Mouse (Mus musculus): ENCODE data around the gene Bach2. TPM values are rescaled to one million over a fixed set of nuclear protein-coding genes. Genes with fewer than 3 reads are reported as not detected.

Gene Bach2
- polyA plus RNA-seq, 1 experiment from 2014 or later: 4.8 TPM

DNA sequence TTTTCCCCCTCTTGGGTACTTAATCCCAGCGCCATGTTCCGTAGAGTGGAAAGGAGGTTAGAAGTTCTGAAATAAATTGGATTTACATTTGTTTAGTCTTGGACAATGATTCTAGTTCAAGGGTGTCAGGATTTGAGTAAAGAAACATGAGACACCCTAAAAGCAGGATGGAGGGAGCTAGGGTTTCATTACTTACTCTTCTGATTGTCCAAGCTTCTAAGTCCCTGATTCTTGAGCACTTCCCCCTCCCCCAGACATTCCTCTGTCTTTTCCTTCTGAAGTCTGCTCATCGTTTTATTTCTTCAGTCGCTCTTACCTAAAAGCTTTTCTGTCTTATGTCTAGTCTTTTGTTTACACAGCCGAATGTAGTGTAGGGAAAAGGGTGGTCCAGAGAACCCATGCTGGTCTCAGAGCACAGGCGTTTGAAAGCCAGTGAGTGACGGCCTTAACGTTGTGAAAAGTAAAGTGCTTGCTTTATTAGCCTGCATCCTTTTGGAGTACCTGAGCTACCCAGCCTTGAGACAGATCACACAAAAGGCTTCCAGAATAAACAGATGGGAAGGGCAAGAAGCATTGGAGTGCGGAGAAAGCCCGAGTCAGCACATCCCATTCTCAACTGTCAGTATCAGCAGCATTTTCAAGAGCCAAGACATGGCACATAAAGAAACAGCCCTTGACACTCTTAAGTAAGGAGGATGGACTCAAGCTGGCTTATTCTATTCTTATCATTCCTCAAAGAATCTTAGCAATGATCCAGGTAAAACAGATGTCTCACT is 73.8 kb downstream of the Bach2 start:
- Histone ChIP-seq H3K4me1 (replicated peaks; ENCODE audit: control insufficient read depth, insufficient read depth, low read length) (0 out of 2 replicates have a peak, but pooled peaks cover 1% of the 10 kb centered on the region), H3K27ac (ENCODE audit: low read depth, low read length) (no peak overlapping the region), H3K4me2 (no peak overlapping the region), H3K36me3 (ENCODE audit: control insufficient read depth, insufficient read depth, low read length) (no peaks in the 10 kb centered on the region), H3K27me3 (replicated peaks; ENCODE audit: control insufficient read depth, insufficient read depth, low read length) (no peaks in the 10 kb centered on the region), H3K9me3 (ENCODE audit: control insufficient read depth, low read length) (peaks cover under 1% of the 10 kb centered on the region; the same call in 1 of the 2 replicates), H3K4me3 (ENCODE audit: low read depth, low read length) (no peak overlapping the region), H3K9ac (ENCODE audit: low read depth, low read length) (no peak overlapping the region)
- 69% methylated on average over 10 of the region's 10 CpGs for WGBS
- no peak for DNase-seq (ENCODE audit: low spot score)
- ATAC-seq (replicated peaks; ENCODE audit: low FRiP score): no peak

DNA sequence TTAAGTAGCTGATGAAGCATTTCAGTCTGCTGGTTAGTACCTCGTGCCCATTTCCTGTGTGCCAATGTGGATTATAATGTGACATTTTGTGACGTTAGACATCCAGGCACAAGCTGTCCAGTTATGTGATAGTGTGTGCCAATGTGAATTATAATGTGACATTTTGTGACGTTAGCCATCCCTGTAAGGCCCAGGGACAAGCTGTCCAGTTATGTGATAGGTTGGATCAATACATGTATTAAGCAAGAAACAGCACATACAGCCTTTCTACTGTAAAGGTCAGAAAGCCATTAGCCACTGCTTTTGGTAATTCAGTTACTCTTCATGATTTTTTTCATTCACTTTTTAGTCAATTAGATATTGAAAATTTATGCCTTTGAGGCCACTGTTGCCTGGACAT is 76.3 kb downstream of the Bach2 start:
- ATAC-seq (replicated peaks; ENCODE audit: low FRiP score) (no peak), DNase-seq (ENCODE audit: low spot score) (no peak)
- no peak overlapping the region for H3K9ac ChIP-seq (ENCODE audit: low read depth, low read length)
- H3K9me3 ChIP-seq (ENCODE audit: control insufficient read depth, low read length): peaks cover 4% of the 10 kb centered on the region; the same call in 1 of the 2 replicates
- H3K4me3 ChIP-seq (ENCODE audit: low read depth, low read length): no peak overlapping the region
- no peaks in the 10 kb centered on the region for H3K36me3 ChIP-seq (ENCODE audit: control insufficient read depth, insufficient read depth, low read length)
- no peaks in the 10 kb centered on the region for H3K4me1 ChIP-seq (replicated peaks; ENCODE audit: control insufficient read depth, insufficient read depth, low read length)
- H3K4me2 ChIP-seq: no peak overlapping the region
- H3K27ac ChIP-seq (ENCODE audit: low read depth, low read length): no peak overlapping the region
- 76% methylated on average over 3 of the region's 3 CpGs for WGBS
- H3K27me3 ChIP-seq (replicated peaks; ENCODE audit: control insufficient read depth, insufficient read depth, low read length): no peaks in the 10 kb centered on the region

DNA sequence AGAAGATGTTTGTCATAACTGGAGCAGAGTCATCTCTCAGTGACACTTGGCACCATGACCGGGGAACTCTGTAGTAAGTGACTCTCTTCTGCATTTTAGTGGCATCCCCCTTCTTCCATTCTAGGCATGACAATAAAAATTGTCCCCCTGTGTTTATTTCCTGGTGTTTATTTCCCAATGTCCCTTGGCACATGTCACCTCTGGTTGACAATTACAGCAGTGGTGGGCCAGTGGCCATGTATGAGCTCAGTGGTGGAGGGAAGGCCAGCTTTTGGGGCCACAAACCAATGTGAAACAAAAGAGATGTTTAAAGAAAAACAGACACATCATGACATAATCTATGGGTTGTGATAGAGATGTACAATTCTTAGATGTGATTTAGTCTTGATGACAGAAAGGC is 80.0 kb downstream of the Bach2 start:
- 100% methylated on average over 1 of the region's 1 CpGs for WGBS
- H3K4me3 ChIP-seq (ENCODE audit: low read depth, low read length): no peak overlapping the region
- no peak overlapping the region for H3K27ac ChIP-seq (ENCODE audit: low read depth, low read length)
- no peak for ATAC-seq (replicated peaks; ENCODE audit: low FRiP score)
- DNase-seq (ENCODE audit: low spot score): no peak
- H3K36me3 ChIP-seq (ENCODE audit: control insufficient read depth, insufficient read depth, low read length): no peaks in the 10 kb centered on the region
- peaks cover 4% of the 10 kb centered on the region; the same call in 1 of the 2 replicates for H3K9me3 ChIP-seq (ENCODE audit: control insufficient read depth, low read length)
- no peaks in the 10 kb centered on the region; the same call in 1 of the 2 replicates for H3K4me1 ChIP-seq (replicated peaks; ENCODE audit: control insufficient read depth, insufficient read depth, low read length)
- no peak overlapping the region for H3K9ac ChIP-seq (ENCODE audit: low read depth, low read length)
- no peaks in the 10 kb centered on the region for H3K27me3 ChIP-seq (replicated peaks; ENCODE audit: control insufficient read depth, insufficient read depth, low read length)
- no peak overlapping the region for H3K4me2 ChIP-seq

DNA sequence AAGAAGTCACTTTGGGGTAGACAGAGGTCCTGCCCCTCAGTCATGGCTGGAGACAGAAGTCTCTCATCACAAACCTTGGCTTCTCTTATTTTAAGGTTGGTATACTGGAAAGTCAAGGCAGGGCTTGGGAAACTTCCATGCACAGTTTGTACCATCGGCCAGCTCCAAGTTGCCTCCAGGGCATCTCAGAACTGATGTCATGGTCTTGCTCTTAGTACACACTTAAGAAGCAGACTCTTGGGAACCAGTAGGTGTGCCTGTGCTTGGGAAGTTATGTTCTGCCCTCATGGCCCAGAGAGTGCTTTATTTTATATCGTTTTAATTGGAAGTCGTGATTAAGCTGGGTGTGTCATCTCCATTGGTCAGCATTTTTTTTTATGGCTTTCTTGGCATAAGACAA is 80.7 kb downstream of the Bach2 start:
- Histone ChIP-seq H3K36me3 (ENCODE audit: control insufficient read depth, insufficient read depth, low read length) (no peaks in the 10 kb centered on the region), H3K9ac (ENCODE audit: low read depth, low read length) (no peak overlapping the region), H3K27ac (ENCODE audit: low read depth, low read length) (no peak overlapping the region), H3K4me2 (no peak overlapping the region), H3K4me1 (replicated peaks; ENCODE audit: control insufficient read depth, insufficient read depth, low read length) (no peaks in the 10 kb centered on the region; the same call in 1 of the 2 replicates), H3K9me3 (ENCODE audit: control insufficient read depth, low read length) (peaks cover 4% of the 10 kb centered on the region; the same call in 1 of the 2 replicates), H3K27me3 (replicated peaks; ENCODE audit: control insufficient read depth, insufficient read depth, low read length) (no peaks in the 10 kb centered on the region), H3K4me3 (ENCODE audit: low read depth, low read length) (no peak overlapping the region)
- WGBS: 92% methylated on average over 3 of the region's 3 CpGs
- no peak for ATAC-seq (replicated peaks; ENCODE audit: low FRiP score)
- no peak for DNase-seq (ENCODE audit: low spot score)

DNA sequence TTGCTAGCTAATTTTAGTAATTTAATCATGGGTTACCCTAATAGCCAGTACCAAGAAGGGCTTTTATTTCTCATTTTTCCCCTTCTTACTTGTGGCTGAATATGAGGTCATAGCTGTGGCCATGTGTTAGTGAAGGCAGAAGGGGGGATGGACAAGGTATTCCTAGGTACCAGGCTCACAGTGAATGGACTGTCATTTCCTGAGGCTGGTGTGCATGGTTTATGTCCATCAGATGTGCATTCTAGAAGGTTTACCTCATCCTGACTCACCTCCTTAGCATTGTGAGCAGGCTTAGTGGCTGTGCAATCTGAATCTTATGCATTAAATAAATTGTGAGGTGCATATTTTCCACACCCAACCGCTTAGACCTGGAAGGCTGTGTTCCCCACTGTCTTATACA is 81.4 kb downstream of the Bach2 start:
- H3K27me3 ChIP-seq (replicated peaks; ENCODE audit: control insufficient read depth, insufficient read depth, low read length): no peaks in the 10 kb centered on the region
- no peak for DNase-seq (ENCODE audit: low spot score)
- H3K4me1 ChIP-seq (replicated peaks; ENCODE audit: control insufficient read depth, insufficient read depth, low read length): no peaks in the 10 kb centered on the region; the same call in 1 of the 2 replicates
- H3K4me3 ChIP-seq (ENCODE audit: low read depth, low read length): no peak overlapping the region
- no peak for ATAC-seq (replicated peaks; ENCODE audit: low FRiP score)
- H3K9me3 ChIP-seq (ENCODE audit: control insufficient read depth, low read length): peaks cover 4% of the 10 kb centered on the region; the same call in 1 of the 2 replicates
- H3K36me3 ChIP-seq (ENCODE audit: control insufficient read depth, insufficient read depth, low read length): no peaks in the 10 kb centered on the region
- no peak overlapping the region for H3K4me2 ChIP-seq
- H3K27ac ChIP-seq (ENCODE audit: low read depth, low read length): no peak overlapping the region
- 77% methylated on average over 1 of the region's 1 CpGs for WGBS
- no peak overlapping the region for H3K9ac ChIP-seq (ENCODE audit: low read depth, low read length)

DNA sequence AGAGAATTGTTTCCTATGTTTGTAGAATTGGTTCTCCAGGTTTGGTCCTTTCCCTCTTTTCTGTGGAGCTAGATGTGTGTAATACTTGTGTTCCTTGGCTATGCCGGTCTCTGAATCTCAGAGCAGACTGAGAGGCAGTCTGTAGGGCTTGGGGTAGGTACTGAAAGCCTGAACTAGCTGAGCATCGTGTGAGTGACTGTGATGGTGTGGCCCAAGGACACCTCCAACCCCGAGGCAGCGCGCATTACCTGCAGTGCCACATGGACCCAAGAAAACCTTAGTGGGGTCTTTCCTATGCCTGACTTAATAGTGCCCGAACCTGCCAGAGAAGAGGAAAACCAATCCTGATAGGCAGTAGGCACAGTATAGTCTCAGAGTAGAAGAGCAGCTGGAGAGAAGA is 85.5 kb downstream of the Bach2 start:
- Histone ChIP-seq H3K4me3 (ENCODE audit: low read depth, low read length) (no peak overlapping the region), H3K27me3 (replicated peaks; ENCODE audit: control insufficient read depth, insufficient read depth, low read length) (no peaks in the 10 kb centered on the region), H3K36me3 (ENCODE audit: control insufficient read depth, insufficient read depth, low read length) (no peaks in the 10 kb centered on the region), H3K4me2 (no peak overlapping the region), H3K27ac (ENCODE audit: low read depth, low read length) (no peak overlapping the region), H3K9me3 (ENCODE audit: control insufficient read depth, low read length) (no peaks in the 10 kb centered on the region), H3K4me1 (replicated peaks; ENCODE audit: control insufficient read depth, insufficient read depth, low read length) (peaks cover 7% of the 10 kb centered on the region), H3K9ac (ENCODE audit: low read depth, low read length) (no peak overlapping the region)
- 89% methylated on average over 6 of the region's 6 CpGs for WGBS
- DNase-seq (ENCODE audit: low spot score) (peak; percentile 10), ATAC-seq (replicated peaks; ENCODE audit: low FRiP score) (no peak)

DNA sequence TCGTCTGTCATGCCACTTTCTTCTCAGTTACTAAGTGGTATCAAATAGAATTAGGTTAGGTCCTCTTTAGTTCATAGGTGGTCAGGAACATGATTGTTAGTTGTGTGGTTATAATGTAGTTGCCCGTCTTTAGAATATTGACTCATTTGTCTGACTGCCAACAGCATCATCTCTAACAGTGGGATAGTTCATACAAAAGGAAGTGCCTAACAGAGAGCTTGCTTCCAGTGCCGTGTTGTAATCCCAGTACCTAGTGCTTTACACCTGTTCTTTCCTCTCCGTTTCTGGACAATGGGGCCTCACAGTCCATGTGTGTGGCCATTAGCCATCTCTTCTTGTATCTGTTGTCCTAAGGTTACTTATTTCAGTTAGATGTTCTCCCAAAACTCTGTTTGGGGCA is 86.4 kb downstream of the Bach2 start:
- ATAC-seq (replicated peaks; ENCODE audit: low FRiP score) (no peak), DNase-seq (ENCODE audit: low spot score) (no peak)
- no peaks in the 10 kb centered on the region for H3K36me3 ChIP-seq (ENCODE audit: control insufficient read depth, insufficient read depth, low read length)
- H3K9ac ChIP-seq (ENCODE audit: low read depth, low read length): no peak overlapping the region
- WGBS: 82% methylated on average over 4 of the region's 4 CpGs
- H3K27ac ChIP-seq (ENCODE audit: low read depth, low read length): no peak overlapping the region
- H3K4me3 ChIP-seq (ENCODE audit: low read depth, low read length): no peak overlapping the region
- no peaks in the 10 kb centered on the region for H3K9me3 ChIP-seq (ENCODE audit: control insufficient read depth, low read length)
- H3K27me3 ChIP-seq (replicated peaks; ENCODE audit: control insufficient read depth, insufficient read depth, low read length): no peaks in the 10 kb centered on the region
- no peak overlapping the region for H3K4me2 ChIP-seq
- H3K4me1 ChIP-seq (replicated peaks; ENCODE audit: control insufficient read depth, insufficient read depth, low read length): peaks cover 7% of the 10 kb centered on the region

DNA sequence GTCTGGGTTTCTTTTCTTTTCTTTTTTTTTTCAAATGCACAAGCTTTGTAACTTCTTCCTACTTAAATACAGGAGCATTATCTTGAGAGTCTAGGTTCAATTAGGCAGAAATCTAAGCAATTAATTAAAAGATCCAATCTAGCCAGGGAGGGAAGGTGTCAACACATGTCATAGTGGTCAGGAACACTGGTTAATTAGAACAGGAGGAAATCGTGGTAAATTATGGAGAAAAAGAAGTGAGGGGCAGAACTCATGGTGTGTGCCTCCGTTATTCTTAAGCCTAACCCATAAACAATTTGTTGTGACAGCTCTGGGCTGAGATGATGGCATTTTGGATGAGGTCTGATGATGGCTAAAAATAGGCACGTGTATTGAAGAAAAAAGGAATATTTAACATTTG is 87.0 kb downstream of the Bach2 start:
- Histone ChIP-seq H3K4me2 (no peak overlapping the region), H3K36me3 (ENCODE audit: control insufficient read depth, insufficient read depth, low read length) (no peaks in the 10 kb centered on the region), H3K4me3 (ENCODE audit: low read depth, low read length) (no peak overlapping the region), H3K9ac (ENCODE audit: low read depth, low read length) (no peak overlapping the region), H3K4me1 (replicated peaks; ENCODE audit: control insufficient read depth, insufficient read depth, low read length) (peaks cover 7% of the 10 kb centered on the region), H3K9me3 (ENCODE audit: control insufficient read depth, low read length) (no peaks in the 10 kb centered on the region), H3K27ac (ENCODE audit: low read depth, low read length) (no peak overlapping the region), H3K27me3 (replicated peaks; ENCODE audit: control insufficient read depth, insufficient read depth, low read length) (no peaks in the 10 kb centered on the region)
- ATAC-seq (replicated peaks; ENCODE audit: low FRiP score): no peak
- WGBS: 71% methylated on average over 3 of the region's 3 CpGs
- DNase-seq (ENCODE audit: low spot score): no peak

DNA sequence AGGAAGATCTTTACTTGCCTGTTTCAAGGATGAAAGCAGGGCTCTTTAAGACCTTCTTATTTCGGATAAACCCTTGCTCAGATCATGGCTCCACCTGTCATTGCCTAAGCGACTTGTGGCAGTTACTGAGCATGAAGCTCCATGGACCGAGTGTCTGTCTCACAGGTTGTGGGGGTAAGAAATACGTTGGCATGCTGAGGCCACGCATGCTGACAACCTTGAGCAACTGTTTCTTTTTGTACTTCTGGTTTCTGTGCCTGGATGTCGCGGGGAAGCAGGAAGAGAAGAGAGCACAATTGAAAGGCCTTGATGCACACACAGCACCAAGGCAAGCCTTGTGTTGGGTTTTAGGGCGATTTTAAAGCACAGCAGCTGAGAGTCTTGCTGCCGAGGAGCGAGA is 87.7 kb downstream of the Bach2 start:
- ATAC-seq (replicated peaks; ENCODE audit: low FRiP score): no peak
- no peak overlapping the region for H3K4me2 ChIP-seq
- H3K9ac ChIP-seq (ENCODE audit: low read depth, low read length): no peak overlapping the region
- no peak overlapping the region for H3K4me3 ChIP-seq (ENCODE audit: low read depth, low read length)
- peaks cover 13% of the 10 kb centered on the region for H3K4me1 ChIP-seq (replicated peaks; ENCODE audit: control insufficient read depth, insufficient read depth, low read length)
- no peak overlapping the region for H3K27ac ChIP-seq (ENCODE audit: low read depth, low read length)
- DNase-seq (ENCODE audit: low spot score): peak; percentile 8
- H3K9me3 ChIP-seq (ENCODE audit: control insufficient read depth, low read length): no peaks in the 10 kb centered on the region
- H3K27me3 ChIP-seq (replicated peaks; ENCODE audit: control insufficient read depth, insufficient read depth, low read length): no peaks in the 10 kb centered on the region
- H3K36me3 ChIP-seq (ENCODE audit: control insufficient read depth, insufficient read depth, low read length): no peaks in the 10 kb centered on the region
- 70% methylated on average over 10 of the region's 10 CpGs for WGBS

Data from liver, embryonic 11.5 days (tissue).